Mouse (Mus musculus) intestine, embryonic 16.5 days (tissue): ENCODE data around the gene Plekho1. TPM values are rescaled to one million over a fixed set of nuclear protein-coding genes. Genes with fewer than 3 reads are reported as not detected.

Experiments used
- ATAC-seq: fragments of 200-750 bp; cut with Nextera tagmentation; 2 replicates; pipeline ENCODE4 v1.8.0; 2017; ENCODE audit warnings: moderate TSS enrichment, moderate library complexity
- H3K27ac ChIP-seq: fragments of 300-500 bp; sonication (generic); 2 replicates; pipeline ENCODE4 v1.5.1; 2014; ENCODE audit warnings: mild to moderate bottlenecking, low read length
- H3K27me3 ChIP-seq: fragments of 300-500 bp; sonication (generic); replicated peaks from 2 replicates; pipeline ENCODE4 v1.6.1; 2014; ENCODE audit warnings: low read length, control low read depth, mixed read lengths; ENCODE audit not compliant: control insufficient read depth, insufficient read depth
- H3K36me3 ChIP-seq: fragments of 300-500 bp; sonication (generic); 2 replicates; pipeline ENCODE4 v1.6.1; 2014; ENCODE audit warnings: low read length, control low read depth; ENCODE audit not compliant: control insufficient read depth, insufficient read depth
- H3K4me1 ChIP-seq: fragments of 300-500 bp; sonication (generic); 2 replicates; pipeline ENCODE4 v1.6.1; 2014; ENCODE audit warnings: low read length, control low read depth, mixed read lengths; ENCODE audit not compliant: control insufficient read depth, insufficient read depth
- H3K4me2 ChIP-seq: fragments of 300-500 bp; sonication (generic); 2 replicates; pipeline ENCODE4 v1.6.1; 2014; ENCODE audit warnings: low read depth, low read length, control low read depth
- H3K4me3 ChIP-seq: fragments of 300-500 bp; sonication (generic); 2 replicates; pipeline ENCODE4 v1.5.1; 2014; ENCODE audit warnings: mild to moderate bottlenecking, low read length
- H3K9ac ChIP-seq: fragments of 300-500 bp; sonication (generic); 2 replicates; pipeline ENCODE4 v1.6.1; 2014; ENCODE audit warnings: low read depth, low read length
- H3K9me3 ChIP-seq: fragments of 300-500 bp; sonication (generic); 2 replicates; pipeline ENCODE4 v1.6.1; 2016; ENCODE audit warnings: low read length, control low read depth; ENCODE audit not compliant: control insufficient read depth
- WGBS: fragments of 180-500 bp; shearing (Covaris S2); extraction: QIAGEN DNeasy Blood & Tissue Kit; methylation state at CpG from one replicate; pipeline ENCODE4 v1.1.7; 2014; 5-methylcytosine and 5-hydroxymethylcytosine counted together
- polyA plus RNA-seq: library from polyadenylated mRNA; unstranded; fragments of >200 nt; fragmentation: Nextera tagmentation; extraction: Ambion mirVana; gene quantifications from 2 replicates; pipeline ENCODE4 v1.2.1, GENCODE M21; 2015

Plekho1 gene
- polyA plus RNA-seq, 1 experiment from 2014 or later, result 17.7 TPM

- Histone ChIP-seq H3K27me3 (no peaks in the 10 kb centered on the region), H3K4me1 (peaks cover 10% of the 10 kb centered on the region), H3K4me2 (peak overlapping the region; percentile 81), H3K4me3 (peak overlapping the region; percentile 64), H3K9ac (peak overlapping the region; percentile 4; the same call in 1 of the 2 replicates), H3K36me3 (no peaks in the 10 kb centered on the region), H3K27ac (peak overlapping the region; percentile 27; the same call in 1 of the 2 replicates), H3K9me3 (no peaks in the 10 kb centered on the region)
- WGBS, result 34% methylated on average over 9 of the region's 9 CpGs
- ATAC-seq, result peak; percentile 27; the same call in 1 of the 2 replicates
These were observed 1.5 kb upstream of the Plekho1 start for GRCm38 (mm10) chr3:95997203-95997721.

DNA sequence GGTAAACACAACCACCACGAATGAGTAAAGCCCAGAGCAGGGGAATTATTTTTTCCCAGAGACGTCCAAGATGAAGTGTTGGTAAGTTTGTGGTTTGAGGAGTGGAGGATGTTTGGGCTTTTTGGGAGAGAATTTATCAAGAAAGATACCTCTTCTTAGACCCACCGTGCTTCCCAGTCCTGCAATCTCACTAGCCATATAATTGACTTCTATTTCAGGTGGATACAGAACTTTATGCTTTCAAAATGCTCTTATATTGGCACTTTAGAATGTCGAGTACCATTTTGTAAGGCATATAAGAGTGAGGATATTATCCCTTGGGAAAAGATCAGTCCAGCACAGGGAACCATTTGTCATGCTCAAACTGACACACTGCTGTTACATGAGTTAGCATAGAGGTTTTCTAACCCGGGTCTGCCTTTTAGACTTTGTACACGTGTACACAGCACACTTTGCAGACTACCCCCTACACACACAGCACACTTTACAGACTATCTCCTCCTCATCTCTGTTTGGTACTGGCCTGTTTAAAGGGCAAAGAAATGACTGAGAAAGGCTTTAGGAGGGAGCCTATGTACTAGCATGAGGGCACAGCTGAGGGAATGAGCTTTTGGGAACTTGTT lies 761 bp upstream of the Plekho1 start:
- 10% methylated on average over 6 of the region's 6 CpGs for WGBS
- peak overlapping the region; percentile 64 for H3K4me3 ChIP-seq
- H3K4me1 ChIP-seq, result peaks cover 10% of the 10 kb centered on the region
- no peaks in the 10 kb centered on the region for H3K9me3 ChIP-seq
- H3K27me3 ChIP-seq, result no peaks in the 10 kb centered on the region
- peak overlapping the region; percentile 81 for H3K4me2 ChIP-seq
- peak overlapping the region; percentile 93 for H3K27ac ChIP-seq
- ATAC-seq, result no peak
- peak overlapping the region; percentile 79 for H3K9ac ChIP-seq
- H3K36me3 ChIP-seq, result no peaks in the 10 kb centered on the region

DNA sequence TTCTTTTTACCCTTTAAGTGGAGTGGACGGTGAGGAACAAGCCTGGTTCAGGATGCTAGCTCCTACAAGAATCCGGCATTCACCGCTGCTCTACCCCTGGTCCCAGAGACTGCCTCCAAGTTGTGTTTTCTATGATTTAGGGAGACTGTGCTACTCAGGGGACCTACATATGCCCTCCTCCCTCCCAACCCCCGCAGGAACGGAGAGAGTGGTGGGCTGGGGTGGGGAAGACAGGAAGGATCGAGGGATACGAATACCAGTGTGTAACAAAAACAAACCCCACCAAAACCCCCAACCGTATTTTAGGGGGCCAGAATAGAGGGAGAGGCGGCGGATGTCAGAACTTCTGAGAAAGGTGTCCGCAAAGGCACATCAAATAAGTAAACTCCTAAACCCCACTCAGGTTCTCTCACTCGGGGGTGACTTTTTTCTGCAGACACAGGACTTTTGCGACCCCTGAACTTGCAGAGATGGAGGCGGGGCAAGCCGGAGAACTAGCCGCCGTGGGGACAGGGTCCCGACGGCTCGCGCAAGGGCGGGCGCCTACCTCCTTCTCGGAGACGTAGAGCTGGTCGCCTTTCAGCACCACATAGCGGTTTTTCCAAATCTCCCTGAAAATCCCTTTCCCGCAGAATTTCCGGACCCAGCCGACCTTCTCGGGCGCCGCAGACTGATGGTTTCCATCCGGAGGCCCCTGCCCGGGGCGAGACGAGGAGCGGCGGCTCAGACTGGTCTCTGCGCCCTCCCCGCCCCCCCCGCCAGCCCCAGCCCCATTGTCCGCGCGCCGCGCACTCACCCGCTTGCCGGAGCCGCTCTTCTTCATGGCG lies 613 bp downstream of the Plekho1 start:
- peak overlapping the region; percentile 79 for H3K9ac ChIP-seq
- peak; percentile 66 for ATAC-seq
- H3K36me3 ChIP-seq, result no peaks in the 10 kb centered on the region
- peaks cover 10% of the 10 kb centered on the region for H3K4me1 ChIP-seq
- no peaks in the 10 kb centered on the region for H3K9me3 ChIP-seq
- 2% methylated on average over 49 of the region's 51 CpGs for WGBS
- H3K27me3 ChIP-seq, result no peaks in the 10 kb centered on the region
- H3K4me2 ChIP-seq, result peak overlapping the region; percentile 81
- peak overlapping the region; percentile 93 for H3K27ac ChIP-seq
- H3K4me3 ChIP-seq, result peak overlapping the region; percentile 64

- Histone ChIP-seq H3K27ac (peak overlapping the region; percentile 93), H3K27me3 (no peaks in the 10 kb centered on the region), H3K4me1 (peaks cover 10% of the 10 kb centered on the region), H3K36me3 (no peaks in the 10 kb centered on the region), H3K4me2 (peak overlapping the region; percentile 81), H3K9me3 (no peaks in the 10 kb centered on the region), H3K4me3 (peak overlapping the region; percentile 64), H3K9ac (peak overlapping the region; percentile 79)
- ATAC-seq, result no peak
- WGBS, result 22% methylated on average over 6 of the region's 6 CpGs
These were observed 1.4 kb downstream of the Plekho1 start for GRCm38 (mm10) chr3:95994381-95994846.

DNA sequence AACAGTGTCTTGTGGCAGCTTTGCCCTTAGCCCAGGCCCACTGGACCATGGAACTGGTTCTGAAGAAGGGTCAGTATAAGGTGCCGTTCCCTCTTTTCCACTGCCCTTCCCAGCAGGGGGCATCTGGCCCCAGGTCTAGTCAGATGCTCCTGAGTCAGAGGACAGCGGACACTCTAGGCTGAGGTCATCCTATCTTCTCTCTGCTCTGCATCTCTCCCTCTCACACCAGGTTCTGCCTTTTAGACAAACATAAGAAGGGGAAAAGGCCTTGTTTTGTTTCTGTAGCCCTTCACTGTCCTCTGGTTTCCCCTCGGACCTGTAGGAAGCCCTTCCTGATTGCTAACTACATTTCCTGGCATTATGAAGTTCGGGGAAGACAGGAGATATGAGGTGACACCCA lies 1.9 kb downstream of the Plekho1 start:
- Histone ChIP-seq H3K27me3 (no peaks in the 10 kb centered on the region), H3K4me1 (peaks cover 16% of the 10 kb centered on the region), H3K4me3 (peak overlapping the region; percentile 64), H3K9ac (peak overlapping the region; percentile 79), H3K9me3 (no peaks in the 10 kb centered on the region), H3K27ac (peak overlapping the region; percentile 93), H3K36me3 (peaks cover 3% of the 10 kb centered on the region; the same call in 1 of the 2 replicates), H3K4me2 (peak overlapping the region; percentile 81)
- 33% methylated on average over 4 of the region's 4 CpGs for WGBS
- ATAC-seq, result no peak

DNA sequence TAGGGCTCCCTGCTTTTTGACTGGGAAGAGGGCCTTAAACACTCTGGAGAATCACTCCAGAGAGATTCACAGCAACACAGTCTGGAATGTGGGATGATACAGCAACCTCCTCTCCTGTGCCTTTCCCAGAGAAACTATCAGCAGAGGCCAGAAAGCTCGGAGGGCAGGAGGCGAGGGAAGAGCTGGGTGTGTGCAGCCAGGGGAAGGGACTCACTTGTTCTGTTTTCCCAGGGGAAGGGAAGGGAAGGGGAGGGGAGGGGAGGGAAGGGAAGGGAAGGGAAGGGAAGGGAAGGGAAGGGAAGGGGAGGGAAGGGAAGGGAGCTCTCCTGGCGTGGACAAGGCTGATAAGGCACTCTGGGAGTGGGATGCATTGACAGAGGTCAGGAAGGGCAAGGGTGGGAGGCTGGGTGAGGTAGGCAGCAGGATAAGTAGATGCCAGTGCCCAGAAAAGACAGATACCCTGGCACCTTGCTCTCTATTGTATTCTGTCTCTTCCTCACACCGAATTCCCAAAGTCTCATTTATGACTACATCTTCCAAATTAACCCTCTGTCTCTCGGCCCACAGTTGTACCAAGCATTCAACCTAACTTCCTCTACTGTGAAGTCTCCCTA lies 2.7 kb downstream of the Plekho1 start:
- no peak for ATAC-seq
- peak overlapping the region; percentile 93 for H3K27ac ChIP-seq
- H3K9me3 ChIP-seq, result no peaks in the 10 kb centered on the region
- 42% methylated on average over 5 of the region's 5 CpGs for WGBS
- H3K4me2 ChIP-seq, result peak overlapping the region; percentile 81
- H3K4me1 ChIP-seq, result peaks cover 16% of the 10 kb centered on the region
- peaks cover 4% of the 10 kb centered on the region; the same call in 1 of the 2 replicates for H3K36me3 ChIP-seq
- H3K9ac ChIP-seq, result peak overlapping the region; percentile 79
- no peaks in the 10 kb centered on the region for H3K27me3 ChIP-seq
- H3K4me3 ChIP-seq, result no peak overlapping the region

DNA sequence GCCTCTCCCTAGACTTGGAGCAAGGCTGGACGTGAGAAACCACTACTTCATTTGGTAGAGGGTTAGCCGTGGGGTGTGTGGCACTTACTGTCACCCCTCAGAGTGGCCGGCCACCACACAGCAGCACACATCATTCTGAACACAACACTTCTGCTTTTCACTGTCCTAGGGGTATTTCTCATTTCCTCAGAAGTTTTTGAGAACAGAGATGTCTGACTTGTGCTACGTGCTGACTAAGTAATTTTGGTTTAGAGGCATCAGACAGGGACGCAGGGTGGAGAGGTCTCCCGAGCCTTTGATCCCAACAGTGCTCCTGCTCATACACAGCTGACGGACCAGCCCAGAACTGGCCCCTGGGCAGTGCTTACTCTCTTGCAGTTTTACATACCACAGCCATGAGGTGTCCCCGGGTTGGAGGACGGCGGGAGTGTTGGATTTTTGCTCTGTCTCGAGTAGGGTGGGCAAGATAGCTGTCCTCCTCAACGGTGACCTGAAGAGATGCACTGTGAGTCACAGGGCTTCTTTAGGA lies 5.3 kb downstream of the Plekho1 start:
- 79% methylated on average over 12 of the region's 12 CpGs for WGBS
- Histone ChIP-seq H3K4me2 (no peak overlapping the region), H3K27me3 (no peaks in the 10 kb centered on the region), H3K9ac (no peak overlapping the region), H3K4me3 (no peak overlapping the region), H3K36me3 (peaks cover 4% of the 10 kb centered on the region; the same call in 1 of the 2 replicates), H3K4me1 (peaks cover 25% of the 10 kb centered on the region), H3K27ac (0 out of 2 replicates have a peak overlapping the region, but pooled peaks have one; percentile 9), H3K9me3 (no peaks in the 10 kb centered on the region)
- no peak for ATAC-seq

- WGBS, result 54% methylated on average over 10 of the region's 10 CpGs
- H3K27me3 ChIP-seq, result no peaks in the 10 kb centered on the region
- H3K4me1 ChIP-seq, result peaks cover 32% of the 10 kb centered on the region
- peak overlapping the region; percentile 40 for H3K9ac ChIP-seq
- H3K9me3 ChIP-seq, result no peaks in the 10 kb centered on the region
- ATAC-seq, result no peak
- no peak overlapping the region for H3K4me2 ChIP-seq
- H3K4me3 ChIP-seq, result no peak overlapping the region
- H3K36me3 ChIP-seq, result peaks cover 4% of the 10 kb centered on the region; the same call in 1 of the 2 replicates
- H3K27ac ChIP-seq, result peak overlapping the region; percentile 65
These were observed 6.8 kb downstream of the Plekho1 start for GRCm38 (mm10) chr3:95988969-95989368.
